Mouse (Mus musculus) testis, adult 2 months (tissue): Measurements from ENCODE around the gene Cenpu.

Source experiments
- CTCF ChIP-seq: fragments of 200-500 bp; IDR thresholded peaks from 2 replicates; pipeline ENCODE4 v1.5.1; 2012; ENCODE audit warnings: low read depth, mild to moderate bottlenecking, inconsistent platforms, low read length, moderate library complexity; ENCODE audit not compliant: control insufficient read depth, insufficient read depth, insufficient replicate concordance
- POLR2A ChIP-seq: fragments of 200-500 bp; IDR thresholded peaks from 2 replicates; pipeline ENCODE4 v1.6.1; 2012; ENCODE audit warnings: low read depth, mild to moderate bottlenecking, inconsistent platforms, low read length, moderate library complexity; ENCODE audit not compliant: control insufficient read depth

- TF ChIP-seq CTCF (no peak), POLR2A (no peak)
Measured at GRCm38 (mm10) chr8:46520667-46521066, 31.2 kb upstream of the Cenpu start.
